Mouse (Mus musculus): ENCODE data around the gene Pus1. TPM values are rescaled to one million over a fixed set of nuclear protein-coding genes. Genes with fewer than 3 reads are reported as not detected.
A peak's percentile ranks its signal among the peaks of the same experiment; 100 is the strongest.

Gene Pus1
- total and polyA plus RNA-seq, 3 experiments: 107 to 248 (median 117) TPM

- TF ChIP-seq RCOR1 (IDR thresholded peaks at IDR 0.05; ENCODE audit: low read depth, low read length) (peak; percentile 25; the same call in 1 of the 2 replicates), TAL1 (IDR thresholded peaks at IDR 0.05; ENCODE audit: low read length) (peak; percentile 59), TCF12 (IDR thresholded peaks at IDR 0.05; ENCODE audit: low read depth, low read length) (0 out of 2 replicates have a peak, but pooled peaks have one; percentile 8), MAFK (IDR thresholded peaks at IDR 0.05; ENCODE audit: borderline replicate concordance, low read depth, low read length) (no peak)
- Histone ChIP-seq H3K27ac (ENCODE audit: control insufficient read depth, low read depth, low read length) (no peak overlapping the region), H3K27me3 (ENCODE audit: control insufficient read depth in 1 of 2, insufficient read depth in 2 of 2, low read length in 2 of 2) (no peaks in the 10 kb centered on the region), H3K9ac (ENCODE audit: control insufficient read depth, low read depth, low read length, poor library complexity, severe bottlenecking) (no peak overlapping the region), H3K4me1 (ENCODE audit: control insufficient read depth in 1 of 2, insufficient read depth in 2 of 2, low read length in 2 of 2) (peaks cover 10 to 29% of the 10 kb centered on the region in 2 experiments), H3K79me2 (ENCODE audit: control insufficient read depth, insufficient read depth, low read length, poor library complexity) (peaks cover under 1% of the 10 kb centered on the region; the same call in 1 of the 2 replicates), H3K9me3 (replicated peaks; ENCODE audit: insufficient read depth, low read length) (no peaks in the 10 kb centered on the region), H3K4me3 (ENCODE audit: control insufficient read depth in 1 of 2, insufficient read depth in 1 of 2, low read depth in 2 of 2, low read length in 2 of 2) (no peak overlapping the region), H3K36me3 (ENCODE audit: control insufficient read depth in 1 of 2, insufficient read depth in 2 of 2, low read length in 2 of 2) (peaks cover 0 to 31% of the 10 kb centered on the region in 2 experiments; a peak in 3 of 4 replicates)
- peak; percentile 33 for DNase-seq (ENCODE audit: low read depth, low spot score)
Measured at GRCm38 (mm10) chr5:110802809-110803208, 22.4 kb upstream of the Pus1 start.

DNA sequence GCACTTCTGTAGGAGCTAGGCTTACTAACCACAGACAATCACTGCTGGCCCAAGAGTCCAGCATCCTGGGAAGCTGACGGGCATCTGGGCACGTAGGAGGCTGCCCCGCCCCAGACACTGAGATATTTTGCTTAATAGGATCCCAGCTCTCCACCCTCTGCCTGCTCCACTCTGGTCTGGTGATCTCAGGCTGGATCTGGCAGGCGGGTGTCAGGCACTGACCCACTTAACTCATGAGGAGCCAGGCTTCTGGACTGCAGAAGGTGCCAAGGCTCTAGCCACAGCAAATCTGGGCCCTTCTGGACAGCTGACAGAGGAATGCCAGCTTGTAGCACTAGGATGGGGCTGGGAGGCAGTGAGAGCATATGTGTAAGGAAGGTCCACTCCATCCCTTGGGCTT lies 21.7 kb upstream of the Pus1 start:
- Histone ChIP-seq H3K36me3 (ENCODE audit: control insufficient read depth in 1 of 2, insufficient read depth in 2 of 2, low read length in 2 of 2) (peaks cover 0 to 29% of the 10 kb centered on the region in 2 experiments; a peak in 3 of 4 replicates), H3K9me3 (replicated peaks; ENCODE audit: insufficient read depth, low read length) (no peaks in the 10 kb centered on the region), H3K4me1 (ENCODE audit: control insufficient read depth in 1 of 2, insufficient read depth in 2 of 2, low read length in 2 of 2) (peaks cover 10 to 25% of the 10 kb centered on the region in 2 experiments), H3K79me2 (ENCODE audit: control insufficient read depth, insufficient read depth, low read length, poor library complexity) (no peaks in the 10 kb centered on the region), H3K9ac (ENCODE audit: control insufficient read depth, low read depth, low read length, poor library complexity, severe bottlenecking) (no peak overlapping the region), H3K4me3 (ENCODE audit: control insufficient read depth in 1 of 2, insufficient read depth in 1 of 2, low read depth in 2 of 2, low read length in 2 of 2) (no peak overlapping the region), H3K27me3 (ENCODE audit: control insufficient read depth in 1 of 2, insufficient read depth in 2 of 2, low read length in 2 of 2) (no peaks in the 10 kb centered on the region), H3K27ac (ENCODE audit: control insufficient read depth, low read depth, low read length) (no peak overlapping the region)
- no peak for TF ChIP-seq ZKSCAN1 (IDR thresholded peaks at IDR 0.05; ENCODE audit: low read depth, low read length)
- no peak for TF ChIP-seq ETS1 (IDR thresholded peaks at IDR 0.05; ENCODE audit: low read depth, low read length)
- TF ChIP-seq MEF2A (IDR thresholded peaks at IDR 0.05; ENCODE audit: extremely low read depth, insufficient replicate concordance, low read depth, low read length, poor library complexity, severe bottlenecking): no peak
- TF ChIP-seq POLR2A (IDR thresholded peaks at IDR 0.05; ENCODE audit: control insufficient read depth in 1 of 2, insufficient read depth in 1 of 2, low read depth in 1 of 2, low read length in 2 of 2, poor library complexity in 1 of 2): no peak
- TF ChIP-seq MAZ (IDR thresholded peaks at IDR 0.05; ENCODE audit: low read depth, low read length): no peak
- no peak for TF ChIP-seq MAFK (IDR thresholded peaks at IDR 0.05; ENCODE audit: borderline replicate concordance, low read depth, low read length)
- TF ChIP-seq TCF12 (IDR thresholded peaks at IDR 0.05; ENCODE audit: low read depth, low read length): no peak
- TF ChIP-seq RAD21 (IDR thresholded peaks at IDR 0.05; ENCODE audit: low read depth, low read length): no peak
- no peak for TF ChIP-seq TBP (IDR thresholded peaks at IDR 0.05; ENCODE audit: low read depth, low read length)
- no peak for TF ChIP-seq USF2 (IDR thresholded peaks at IDR 0.05; ENCODE audit: borderline replicate concordance in 1 of 2, insufficient read depth in 1 of 2, low read depth in 1 of 2, low read length in 2 of 2)
- TF ChIP-seq ZMIZ1 (IDR thresholded peaks at IDR 0.05; ENCODE audit: low read depth, low read length): no peak
- TF ChIP-seq RCOR1 (IDR thresholded peaks at IDR 0.05; ENCODE audit: low read depth, low read length): no peak
- TF ChIP-seq GABPA (IDR thresholded peaks at IDR 0.05; ENCODE audit: low read depth, low read length): no peak
- TF ChIP-seq POLR2AphosphoS2 (IDR thresholded peaks at IDR 0.05; ENCODE audit: low read length): no peak
- no peak for TF ChIP-seq NRF1 (IDR thresholded peaks at IDR 0.05; ENCODE audit: insufficient read depth, low read depth, low read length, poor library complexity, severe bottlenecking)
- TF ChIP-seq E2F4 (IDR thresholded peaks at IDR 0.05; ENCODE audit: borderline replicate concordance, low read depth, low read length): no peak
- no peak for TF ChIP-seq JUND (IDR thresholded peaks at IDR 0.05; ENCODE audit: low read depth, low read length)
- TF ChIP-seq EP300 (IDR thresholded peaks at IDR 0.05; ENCODE audit: low read depth in 1 of 2, low read length in 2 of 2): no peak
- no peak for TF ChIP-seq MYB (IDR thresholded peaks at IDR 0.05; ENCODE audit: low read depth, low read length)
- no peak for DNase-seq (ENCODE audit: low read depth, low spot score)

Data from MEL (cell line).